Comparison of ENCODE assay signal across 11 mouse cellular contexts in genomic region chr8:80055094-80055493, GRCm38 (mm10). TPM values are rescaled to one million over a fixed set of nuclear protein-coding genes. Genes with fewer than 3 reads are reported as not detected.
DNase-seq lines count a peak whose midpoint lies in the region; ATAC-seq and TF ChIP-seq lines count a peak whose summit lies in the region.
"Had no signal": no experiment of that assay in that cellular context is flagged by ENCODE, and none has a peak within 500 bp of the region (broad histone marks: within the 10 kb centered on the region; RNA-seq: fewer than 3 reads in every experiment).

No protein-coding gene starts in this region.

- H3K4me3 ChIP-seq in embryonic facial prominence, embryonic 13.5 days = peak overlapping the region; percentile 54
- peak overlapping the region; percentile 59 for H3K4me3 ChIP-seq in intestine, embryonic 16.5 days (ENCODE audit: low read length)
- peak overlapping the region; percentile 57; the same call in 1 of the 2 replicates for H3K4me3 ChIP-seq in midbrain, postnatal 0 days (ENCODE audit: low read depth, low read length)
- H3K4me3 ChIP-seq: myocyte had no signal

- H3K4me2 ChIP-seq in embryonic facial prominence, embryonic 13.5 days = peak overlapping the region; percentile 95
- H3K4me2 ChIP-seq in intestine, embryonic 16.5 days (ENCODE audit: low read depth, low read length) = peak overlapping the region; percentile 84
- H3K4me2 ChIP-seq in midbrain, postnatal 0 days (ENCODE audit: low read depth, low read length, poor library complexity, severe bottlenecking) = peak overlapping the region; percentile 98

- no peaks in the 10 kb centered on the region for H3K9me3 ChIP-seq in embryonic facial prominence, embryonic 13.5 days
- no peaks in the 10 kb centered on the region for H3K9me3 ChIP-seq in intestine, embryonic 16.5 days (ENCODE audit: control insufficient read depth, low read length)
- no peaks in the 10 kb centered on the region for H3K9me3 ChIP-seq in midbrain, postnatal 0 days (ENCODE audit: low read length)

- H3K27me3 ChIP-seq in embryonic facial prominence, embryonic 13.5 days = peaks cover 49% of the 10 kb centered on the region
- H3K27me3 ChIP-seq in intestine, embryonic 16.5 days (replicated peaks; ENCODE audit: control insufficient read depth, insufficient read depth, low read length) = peaks cover 20% of the 10 kb centered on the region; the same call in 1 of the 2 replicates
- peaks cover 22% of the 10 kb centered on the region for H3K27me3 ChIP-seq in midbrain, postnatal 0 days (ENCODE audit: insufficient read depth, low read length)

- no peak for ATAC-seq in embryonic facial prominence, embryonic 13.5 days (ENCODE audit: insufficient number of reproducible peaks, insufficient read depth, low FRiP score, low TSS enrichment, low read depth)
- ATAC-seq in intestine, embryonic 16.5 days = peak; percentile 19; the same call in 1 of the 2 replicates
- ATAC-seq in midbrain, postnatal 0 days (ENCODE audit: low FRiP score) = no peak

- H3K4me1 ChIP-seq in embryonic facial prominence, embryonic 13.5 days = peaks cover 29% of the 10 kb centered on the region
- H3K4me1 ChIP-seq in intestine, embryonic 16.5 days (ENCODE audit: control insufficient read depth, insufficient read depth, low read length) = peaks cover 7% of the 10 kb centered on the region; the same call in 1 of the 2 replicates
- H3K4me1 ChIP-seq in midbrain, postnatal 0 days (ENCODE audit: insufficient read depth, low read length) = peaks cover 9% of the 10 kb centered on the region; the same call in 1 of the 2 replicates

- no peak overlapping the region for H3K27ac ChIP-seq in embryonic facial prominence, embryonic 13.5 days
- no peak overlapping the region for H3K27ac ChIP-seq in intestine, embryonic 16.5 days (ENCODE audit: low read length)
- H3K27ac ChIP-seq in midbrain, postnatal 0 days (ENCODE audit: low read depth, low read length) = no peak overlapping the region

- DNase-seq in brain, embryonic 14.5 days (ENCODE audit: low read depth) = peak; percentile 24
- DNase-seq in midbrain, postnatal 0 days (ENCODE audit: low spot score) = no peak
- DNase-seq in cerebellum, adult 11-12 months = no peak
- DNase-seq in kidney, adult 8-10 months = no peak
- no peak for DNase-seq in left cerebral cortex, postnatal 10 days (ENCODE audit: extremely low spot score in 1 of 2, low spot score in 2 of 2)
- DNase-seq: right cerebral cortex, postnatal 25 days; thymus, adult 2 months had no signal

- TF ChIP-seq POLR2A in brain, embryonic 14.5 days (IDR thresholded peaks at IDR 0.05; ENCODE audit: borderline replicate concordance, extremely low read depth, insufficient read depth, insufficient read length, poor library complexity, severe bottlenecking) = no peak

- H3K9ac ChIP-seq in embryonic facial prominence, embryonic 13.5 days = no peak overlapping the region
- no peak overlapping the region for H3K9ac ChIP-seq in intestine, embryonic 16.5 days (ENCODE audit: low read depth, low read length)
- H3K9ac ChIP-seq in midbrain, postnatal 0 days (replicated peaks; ENCODE audit: low read length, poor library complexity, severe bottlenecking) = no peak overlapping the region

- 27% methylated on average over 6 of the region's 6 CpGs for WGBS in embryonic facial prominence, embryonic 13.5 days
- WGBS in intestine, embryonic 16.5 days = 28% methylated on average over 6 of the region's 6 CpGs
- 39% methylated on average over 6 of the region's 6 CpGs for WGBS in midbrain, postnatal 0 days

- no peak for TF ChIP-seq CTCF in brain, embryonic 14.5 days (IDR thresholded peaks at IDR 0.05; ENCODE audit: borderline replicate concordance, extremely low read depth, insufficient read depth, insufficient read length)
- no peak for TF ChIP-seq CTCF in midbrain, postnatal 0 days (IDR thresholded peaks at IDR 0.05)

- intact Hi-C loops in left cerebral cortex, postnatal 10 days (cut with DNase I) = no loop called here

- no peaks in the 10 kb centered on the region for H3K36me3 ChIP-seq in embryonic facial prominence, embryonic 13.5 days
- H3K36me3 ChIP-seq in intestine, embryonic 16.5 days (ENCODE audit: control insufficient read depth, insufficient read depth, low read length) = no peaks in the 10 kb centered on the region
- H3K36me3 ChIP-seq in midbrain, postnatal 0 days (ENCODE audit: insufficient read depth, low read length) = no peaks in the 10 kb centered on the region

RNA-seq across cellular contexts. Expression of gene Hhip, which starts 2.7 kb away (rescaled TPM):
- 1.0 and 1.4 TPM in 2 replicates for polyA plus RNA-seq in brain, embryonic 14.5 days (2012; rRNA removed)
- 8.9 and 10.6 TPM in 2 replicates for polyA plus RNA-seq in embryonic facial prominence, embryonic 13.5 days (2015; fragmentation: Nextera tagmentation; extraction: Ambion mirVana)
- 14.4 and 15.6 TPM in 2 replicates for polyA plus RNA-seq in intestine, embryonic 16.5 days (2015; fragmentation: Nextera tagmentation; extraction: Ambion mirVana)
- 3.6 and 6.4 TPM in 2 replicates for total RNA-seq in midbrain, postnatal 0 days (2014; rRNA removed)
- polyA plus RNA-seq in midbrain, postnatal 0 days (2015; fragmentation: Nextera tagmentation; extraction: Ambion mirVana) = 2.8 and 3.3 TPM in 2 replicates
- 1 to 10 TPM; 2.6 to 3.6 TPM for total RNA-seq in left cerebral cortex, postnatal 10 days (2021)
- total RNA-seq: hematopoietic stem cell, adult 5-6 weeks had no signal
